Mouse (Mus musculus): Measurements from ENCODE around the gene Ccdc39.

The Ccdc39 gene

GRCm38 (mm10) chr3:33843801-33844632 is at the start of gene Ccdc39:
TSS of gene Ccdc39 (minus strand) at chr3:33844310.
- peak; percentile 37 for DNase-seq (ENCODE audit: low read depth)

DNA sequence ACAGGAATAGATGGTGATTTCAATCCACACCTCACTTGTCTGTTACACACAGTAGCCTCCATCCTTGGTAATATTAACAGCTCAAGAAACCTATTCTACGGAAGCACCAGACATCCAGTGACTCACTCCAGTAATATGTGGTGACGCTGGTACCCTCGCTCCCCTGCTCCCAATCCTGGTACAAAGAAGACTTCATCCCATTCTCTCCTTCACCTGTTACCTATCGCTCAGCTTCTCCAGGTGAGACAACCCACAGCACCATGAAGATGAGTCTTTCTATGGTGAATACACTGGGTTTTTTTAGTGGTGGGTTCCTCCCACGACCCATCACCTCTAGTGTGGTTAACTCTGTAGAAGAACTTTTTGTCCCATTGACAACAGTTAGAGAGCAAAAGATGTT is 49.3 kb upstream of the Ccdc39 start:
- no peak for DNase-seq (ENCODE audit: low read depth)

DNA sequence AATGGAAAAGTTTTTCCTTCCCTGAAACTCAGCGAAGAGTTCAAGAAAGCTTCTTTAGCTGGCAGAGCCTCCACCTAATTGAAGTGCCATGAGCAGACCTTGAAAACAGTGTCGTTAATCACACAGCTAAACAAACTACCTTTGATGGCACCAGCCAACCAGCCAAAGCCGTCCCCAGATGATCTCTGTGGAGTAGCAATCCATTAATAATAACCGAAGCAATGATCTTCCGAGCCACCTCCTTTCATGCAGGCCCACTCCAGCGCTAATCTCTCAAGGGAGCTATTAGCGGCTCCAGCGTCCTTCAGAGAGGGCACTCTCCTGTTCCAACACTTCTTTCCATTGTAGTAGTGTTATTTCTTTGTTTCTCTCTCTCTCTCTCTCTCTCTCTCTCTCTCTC is 43.3 kb upstream of the Ccdc39 start:
- no peak for DNase-seq (ENCODE audit: low read depth)

DNA sequence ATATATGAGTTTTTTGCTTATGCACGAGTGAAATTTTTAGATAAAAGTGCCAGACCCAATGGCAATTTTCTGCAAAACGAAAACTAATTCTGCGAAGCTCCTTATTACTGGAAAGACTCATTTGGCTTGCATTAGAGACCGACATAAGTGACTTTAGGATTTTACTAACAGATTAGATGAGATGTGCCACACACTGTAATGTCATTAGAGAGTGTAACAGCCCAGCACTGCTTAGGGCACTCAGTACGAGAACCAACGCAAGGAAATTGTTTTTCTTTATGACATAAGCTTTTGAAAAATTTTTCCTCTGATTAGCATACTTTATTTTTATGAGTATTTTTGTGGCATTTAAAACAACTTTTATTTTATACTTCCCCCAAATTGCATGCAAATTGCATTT is 39.0 kb upstream of the Ccdc39 start:
- DNase-seq (ENCODE audit: low read depth), result no peak

GRCm38 (mm10) chr3:33882695-33883094 is 38.6 kb upstream of the Ccdc39 start:
- no peak for DNase-seq (ENCODE audit: low read depth)

- no peak for DNase-seq (ENCODE audit: low read depth)
Measured at GRCm38 (mm10) chr3:33878661-33879060, 34.6 kb upstream of the Ccdc39 start.

- no peak for DNase-seq (ENCODE audit: low read depth)
Measured at GRCm38 (mm10) chr3:33874456-33875286, 30.6 kb upstream of the Ccdc39 start.

DNA sequence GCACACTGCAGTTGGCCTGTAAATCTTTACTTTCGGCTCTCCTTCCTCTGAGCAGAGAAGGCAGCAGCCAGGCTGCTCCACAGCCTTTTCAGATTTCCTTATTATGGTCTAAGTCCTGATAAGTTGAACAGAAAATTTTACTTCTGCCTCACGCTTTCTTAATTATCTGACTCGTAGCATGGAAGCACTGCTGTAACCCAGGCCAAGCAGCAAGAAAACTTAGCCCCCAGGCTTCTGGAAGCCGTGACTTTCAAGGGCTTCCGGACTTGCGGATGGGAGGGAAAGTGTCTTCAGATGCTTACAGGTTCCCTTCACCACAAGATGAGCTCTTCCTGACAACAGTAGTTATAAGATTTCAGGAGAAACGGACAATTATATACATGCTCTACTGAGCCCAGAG is 29.7 kb upstream of the Ccdc39 start:
- no peak for DNase-seq (ENCODE audit: low read depth)

GRCm38 (mm10) chr3:33873366-33873765 is 29.3 kb upstream of the Ccdc39 start:
- DNase-seq (ENCODE audit: low read depth), result no peak

GRCm38 (mm10) chr3:33864000-33864540 is 20.0 kb upstream of the Ccdc39 start:
- no peak for DNase-seq (ENCODE audit: low read depth)

DNA sequence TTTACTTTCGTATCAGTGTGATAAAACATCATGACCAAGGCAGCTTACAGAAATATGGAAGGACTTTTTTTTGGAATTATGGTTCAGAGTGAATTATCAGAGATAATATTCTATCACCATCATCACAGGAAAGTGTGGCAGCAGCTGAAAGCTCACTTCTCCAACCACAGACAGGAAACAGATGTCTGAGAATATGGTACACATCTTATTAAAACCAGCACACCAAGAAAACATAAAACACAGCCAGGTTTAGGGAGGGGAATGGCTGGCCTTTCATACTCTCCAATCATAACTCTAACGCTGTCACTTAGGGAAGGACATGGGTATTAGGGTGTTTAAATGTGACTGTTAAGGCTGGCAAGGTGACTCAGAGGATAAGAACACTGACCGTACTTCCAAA is 14.8 kb upstream of the Ccdc39 start:
- no peak for DNase-seq (ENCODE audit: low read depth)

DNA sequence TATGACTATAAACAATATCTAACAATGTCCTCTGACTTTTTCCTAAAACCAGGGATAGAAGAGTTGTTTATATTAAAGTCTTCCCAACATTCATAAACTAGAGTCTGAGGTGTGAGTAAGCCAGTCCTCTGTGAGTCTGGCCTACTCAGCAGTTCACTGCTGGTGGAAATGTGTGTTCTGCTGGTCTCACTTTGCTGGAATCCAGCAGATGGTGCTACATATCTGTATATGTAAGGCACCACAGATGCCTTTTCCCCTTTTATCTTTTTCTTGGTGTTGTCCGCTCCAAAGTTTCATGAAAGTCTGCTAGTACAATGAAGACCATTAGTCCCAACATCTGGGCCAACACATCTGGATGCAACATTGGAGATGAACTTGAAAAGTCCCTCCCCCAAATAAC is 9.0 kb upstream of the Ccdc39 start:
- no peak for DNase-seq (ENCODE audit: low read depth)

DNA sequence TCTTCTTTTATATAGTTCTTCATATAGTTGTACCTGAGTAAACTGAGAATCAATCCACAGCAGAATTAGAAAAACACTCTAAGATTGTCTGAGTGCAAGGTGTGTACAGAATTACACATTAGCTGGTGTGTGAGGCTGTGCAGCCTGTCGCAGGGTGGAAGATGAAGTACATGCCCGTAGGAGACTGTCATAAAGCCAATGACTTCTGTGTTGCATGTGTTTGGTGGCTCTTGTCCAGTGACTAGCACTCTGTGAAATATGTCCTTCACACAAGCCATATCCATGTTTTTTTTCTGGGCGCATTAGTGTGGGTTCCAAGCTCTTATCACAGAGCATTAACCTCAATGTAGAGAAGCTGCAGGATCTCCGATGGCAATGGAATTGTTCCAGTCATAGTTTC is 6.7 kb upstream of the Ccdc39 start:
- no peak for DNase-seq (ENCODE audit: low read depth)

GRCm38 (mm10) chr3:33846639-33847038 is 2.5 kb upstream of the Ccdc39 start:
- no peak for DNase-seq (ENCODE audit: low read depth)

GRCm38 (mm10) chr3:33838877-33839276 is 5.2 kb downstream of the Ccdc39 start:
- no peak for DNase-seq (ENCODE audit: low read depth)

DNA sequence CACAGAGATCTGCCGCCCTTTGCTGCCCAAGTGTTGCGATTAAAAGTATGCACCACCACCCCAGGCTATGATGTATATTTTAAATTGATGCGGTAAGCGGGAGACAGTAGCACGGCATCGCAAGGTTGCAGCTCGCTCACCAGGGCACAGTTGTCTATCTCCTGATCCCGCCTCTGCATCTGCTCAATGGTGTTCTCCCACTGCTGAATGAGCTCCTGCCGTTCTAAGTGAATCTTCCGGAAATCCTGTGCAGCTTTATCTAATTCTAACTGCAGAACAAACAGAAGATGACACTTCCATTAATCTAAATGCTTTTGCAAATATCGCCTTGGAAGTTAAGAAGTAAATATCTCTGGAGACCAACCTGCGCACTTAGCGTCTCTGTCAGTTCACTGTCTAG is 7.5 kb downstream of the Ccdc39 start:
- DNase-seq (ENCODE audit: low read depth), result no peak

- no peak for DNase-seq (ENCODE audit: low read depth)
Measured at GRCm38 (mm10) chr3:33832351-33832750, 11.8 kb downstream of the Ccdc39 start.

- DNase-seq (ENCODE audit: low read depth), result peak; percentile 25
Measured at GRCm38 (mm10) chr3:33824135-33824946, 19.8 kb downstream of the Ccdc39 start.

GRCm38 (mm10) chr3:33807151-33807550 is 37.0 kb downstream of the Ccdc39 start:
- DNase-seq (ENCODE audit: low read depth), result no peak

GRCm38 (mm10) chr3:33800513-33800820 is 43.6 kb downstream of the Ccdc39 start:
- DNase-seq (ENCODE audit: low read depth), result peak; percentile 14

GRCm38 (mm10) chr3:33799617-33800512 is 44.2 kb downstream of the Ccdc39 start, which contains the start of gene Ttc14:
TSS of gene Ttc14 (plus strand) at chr3:33799832.
- peak; percentile 89 for DNase-seq (ENCODE audit: low read depth)
